Mouse (Mus musculus): ENCODE measurements around the gene Tbc1d9.

GRCm38 (mm10) chr8:83219392-83219791 is 54.2 kb downstream of the Tbc1d9 start:
- no peak for TF ChIP-seq CTCF (IDR thresholded peaks at IDR 0.05; ENCODE audit: low read depth)
- TF ChIP-seq EP300 (IDR thresholded peaks at IDR 0.05; ENCODE audit: low read depth), result no peak
